Mouse (Mus musculus) granulocyte monocyte progenitor cell, adult 5-6 weeks (primary cell): ENCODE measurements around the gene Rpl35. TPM values are rescaled to one million over a fixed set of nuclear protein-coding genes. Genes with fewer than 3 reads are reported as not detected.

Experiments used
- ATAC-seq: replicated peaks from 2 replicates; pipeline ENCODE4 v1.8.0; 2016; ENCODE audit warnings: mild to moderate bottlenecking, moderate TSS enrichment, inconsistent platforms; ENCODE audit not compliant: poor library complexity, severe bottlenecking
- total RNA-seq, 2 experiments: library from RNA; stranded (forward) in 1 of 2; stranded (reverse) in 1 of 2; fragments of 200-712, 200-1000 nt in 1 of 2; fragments of >200 nt in 1 of 2; fragmentation: Nextera tagmentation in 1 of 2; gene quantifications; 2 replicates each; pipeline ENCODE4 v1.2.3; 2014 to 2017

Gene Rpl35
- total RNA-seq, 2 experiments from 2014 or later: 1,205 to 1,927 TPM

DNA sequence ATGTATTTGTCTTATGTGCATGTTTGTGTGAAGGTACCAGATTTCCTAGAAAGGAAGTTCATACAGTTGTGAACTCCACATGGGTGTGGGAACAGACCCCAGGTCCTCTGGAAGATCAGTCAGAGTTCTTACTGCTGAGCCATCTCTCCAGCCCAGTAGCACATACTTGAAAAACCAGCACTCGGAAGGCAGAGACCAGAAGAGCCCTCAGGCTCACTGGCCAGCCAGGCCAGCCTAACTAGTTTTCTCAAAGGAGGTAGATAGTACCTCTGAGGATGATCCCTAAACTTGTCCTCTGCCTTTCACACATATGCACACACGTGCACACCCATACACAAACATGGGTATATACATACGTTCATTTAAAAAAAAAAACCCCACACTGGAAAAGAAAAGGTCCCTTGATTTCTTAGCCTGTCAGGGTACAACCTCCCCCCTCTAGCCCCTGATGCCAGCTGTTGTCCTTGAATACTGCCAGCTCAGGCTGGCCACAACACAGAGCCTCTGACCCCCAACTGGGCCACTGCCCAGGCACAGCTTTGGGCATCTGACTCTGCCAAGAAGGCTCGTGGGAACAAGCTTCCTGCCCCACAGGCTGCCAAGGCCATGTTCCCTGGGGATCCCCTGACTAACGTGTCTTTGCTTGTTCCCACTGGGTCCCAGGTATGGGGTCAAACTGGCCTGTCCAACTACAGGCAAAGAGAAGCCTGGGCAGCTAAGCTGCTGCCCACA, 52.1 kb downstream of the Rpl35 start:
- ATAC-seq: no peak

Other genes starting within 250 kb of the Rpl35 start
- 0.11 TPM in 2 replicates for gene Nr6a1, start 77.9 kb downstream of the Rpl35 start, total RNA-seq (2014; fragmentation: Nextera tagmentation)
- gene Nr6a1, start 77.9 kb downstream of the Rpl35 start, total RNA-seq (2017): 0.30 and 1.3 TPM in 2 replicates
- gene Olfml2a, start 73.6 kb downstream of the Rpl35 start, total RNA-seq (2014; fragmentation: Nextera tagmentation): not detected in 2 replicates
- not detected in 2 replicates for gene Olfml2a, start 73.6 kb downstream of the Rpl35 start, total RNA-seq (2017)
- 0.53 and 0.84 TPM in 2 replicates for gene Wdr38, start 8.1 kb downstream of the Rpl35 start, total RNA-seq (2014; fragmentation: Nextera tagmentation)
- gene Wdr38, start 8.1 kb downstream of the Rpl35 start, total RNA-seq (2017): 0.09 and 0.15 TPM in 2 replicates
- 71.2 and 74.7 TPM in 2 replicates for gene Arpc5l, start 276 bp downstream of the Rpl35 start, total RNA-seq (2014; fragmentation: Nextera tagmentation)
- 59.5 and 65.2 TPM in 2 replicates for gene Arpc5l, start 276 bp downstream of the Rpl35 start, total RNA-seq (2017)
- gene Golga1, start 59.9 kb upstream of the Rpl35 start, total RNA-seq (2014; fragmentation: Nextera tagmentation): 13.0 and 15.7 TPM in 2 replicates
- gene Golga1, start 59.9 kb upstream of the Rpl35 start, total RNA-seq (2017): 13.8 and 17.2 TPM in 2 replicates
- gene Scai, start 185.1 kb upstream of the Rpl35 start, total RNA-seq (2014; fragmentation: Nextera tagmentation): 6.5 and 13.0 TPM in 2 replicates
- gene Scai, start 185.1 kb upstream of the Rpl35 start, total RNA-seq (2017): 4.4 and 7.2 TPM in 2 replicates
- 64.6 and 91.3 TPM in 2 replicates for gene Ppp6c, start 220.8 kb upstream of the Rpl35 start, total RNA-seq (2014; fragmentation: Nextera tagmentation)
- gene Ppp6c, start 220.8 kb upstream of the Rpl35 start, total RNA-seq (2017): 70.4 and 86.3 TPM in 2 replicates